Mouse (Mus musculus): ENCODE measurements at regions not wholly inside any gene's neighbourhood (a gene's known extent, or its start where the extent isn't known, plus 50 kb on each side); places are given as distances from the start of the nearest gene placed in this dataset.

- TF ChIP-seq CTCF (IDR thresholded peaks at IDR 0.05; ENCODE audit: insufficient read depth, low read length) (no peak), POLR2A (IDR thresholded peaks at IDR 0.05; ENCODE audit: borderline replicate concordance, extremely low read depth, low read depth, low read length) (no peak)
Measured at GRCm38 (mm10) chr14:47982993-47983740, 137.5 kb upstream of the Peli2 start.

All from lung, adult 2 months (tissue).